Mouse (Mus musculus) layer of hippocampus, adult 9-11 months (tissue): ENCODE measurements around the gene Vmn2r62.
"Not testable (repeated sequence)": the region's sequence is repeated elsewhere in the genome, so short reads cannot be mapped to it uniquely, and the experiment has no call there.

Experiments
- DNase-seq: peaks from one replicate; pipeline ENCODE4 v3.0.0; 2022

The Vmn2r62 gene

DNA sequence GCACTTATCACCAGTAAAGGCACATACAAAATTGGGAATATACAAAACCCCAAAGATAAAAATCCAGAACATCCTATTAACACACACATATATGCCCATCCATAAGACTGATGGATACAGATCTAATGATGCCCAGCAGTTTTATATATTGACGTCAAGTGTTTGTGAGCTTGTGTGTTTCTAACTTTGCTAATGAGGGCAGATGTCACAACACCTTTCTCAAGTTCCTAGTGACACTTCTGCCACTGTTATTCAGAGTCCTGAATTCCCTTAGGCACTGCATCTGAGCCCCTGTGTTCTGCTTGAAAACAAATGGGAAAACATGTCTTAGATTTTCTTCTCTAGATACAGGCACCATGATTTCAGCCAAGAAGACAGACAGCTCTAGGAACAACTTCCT lies at the start of gene Vmn2r62:
TSS of gene Vmn2r62 (minus strand) at position 101 of the 400 bp plus-strand sequence.
- not testable (repeated sequence) for DNase-seq

DNA sequence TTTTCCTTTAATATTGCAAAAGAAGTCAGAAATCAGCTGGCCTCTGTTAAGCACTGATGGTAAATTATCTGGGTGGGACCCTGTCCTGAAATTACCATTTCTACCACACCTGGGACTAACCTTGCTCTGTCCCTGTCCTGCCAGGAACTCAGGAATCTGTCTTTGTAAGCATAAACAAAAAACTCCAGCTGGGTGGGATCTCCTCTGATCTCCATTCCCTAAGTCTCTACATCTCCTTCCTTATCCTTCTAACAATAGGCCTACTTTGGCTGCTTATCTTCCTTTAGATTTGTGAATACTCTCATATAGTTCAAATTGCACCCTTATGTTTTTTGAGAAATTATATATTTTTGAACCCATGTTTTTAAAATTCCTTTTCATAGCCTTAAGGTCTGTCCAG lies 45.0 kb upstream of the Vmn2r62 start:
- not testable (repeated sequence) for DNase-seq

DNA sequence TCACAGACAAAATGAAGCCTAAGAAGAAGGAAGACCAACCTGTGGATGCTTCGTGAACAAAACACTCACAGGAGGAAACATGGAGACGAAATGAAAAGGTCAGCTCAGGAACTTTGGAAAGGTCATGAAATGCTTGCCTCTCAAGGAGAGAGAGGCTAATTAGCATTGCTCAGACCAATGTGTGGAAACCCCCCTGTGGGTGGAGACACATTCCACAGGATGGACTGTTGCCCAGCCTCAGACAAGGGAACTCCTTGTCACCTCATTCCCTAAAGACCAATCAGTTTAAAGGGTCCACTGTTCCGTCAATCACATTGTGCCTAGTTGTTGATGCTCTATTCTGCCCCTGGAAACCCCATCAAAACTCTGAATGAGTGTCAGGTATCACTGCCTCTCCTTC lies 38.9 kb upstream of the Vmn2r62 start:
- DNase-seq, result no peak

DNA sequence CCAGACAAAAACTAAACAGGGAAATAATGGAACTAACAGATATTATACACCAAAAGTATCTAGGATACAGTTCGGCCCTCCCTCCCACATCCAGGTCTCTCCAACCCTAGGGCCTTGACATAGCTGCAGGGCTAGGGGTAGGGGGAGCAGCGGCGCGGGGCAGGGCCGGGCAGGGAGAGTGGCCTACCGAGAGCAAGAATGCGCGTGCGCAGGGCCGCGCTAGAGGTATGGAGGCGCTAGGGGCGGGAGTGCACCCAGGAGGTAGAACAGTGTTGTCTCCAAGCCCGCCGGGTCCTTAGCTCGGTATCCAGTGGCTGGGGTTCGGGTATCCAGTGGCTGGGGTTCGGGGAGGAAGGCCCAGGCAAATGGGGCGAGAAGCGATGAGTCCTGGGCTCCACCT lies 43.5 kb downstream of the Vmn2r62 start:
- DNase-seq, result no peak

DNA sequence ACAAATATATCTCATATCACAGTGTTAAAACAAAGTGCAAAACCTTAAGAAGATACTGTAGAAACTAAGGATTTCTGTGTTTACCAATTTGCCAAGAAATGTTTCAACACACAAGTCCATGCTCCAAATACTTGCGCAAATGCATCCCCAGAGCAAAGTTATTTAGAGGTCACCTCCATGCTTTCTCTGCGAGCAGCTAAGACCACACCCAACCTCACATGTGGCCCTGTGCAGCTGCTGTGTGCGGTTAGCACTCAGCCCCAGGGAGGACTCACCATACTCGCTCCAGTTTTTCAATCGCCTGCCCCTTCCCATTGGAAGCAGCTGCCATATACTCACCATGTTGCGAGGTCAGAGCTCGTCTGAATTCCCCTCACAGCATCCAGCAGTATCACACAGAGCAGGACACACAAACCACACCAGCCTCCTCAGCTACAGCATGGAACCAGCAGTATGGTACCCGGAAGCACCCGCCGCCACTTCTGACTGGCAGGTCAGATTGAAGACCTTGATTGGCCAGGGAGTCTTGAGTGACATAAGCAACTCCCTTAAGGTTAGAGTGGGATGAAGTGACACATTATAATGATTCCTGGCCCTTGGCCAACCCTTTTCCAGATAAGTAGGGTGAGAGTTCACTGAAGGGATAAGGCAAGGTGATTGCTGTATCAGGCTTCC lies 54.7 kb downstream of the Vmn2r62 start:
- no peak for DNase-seq

DNA sequence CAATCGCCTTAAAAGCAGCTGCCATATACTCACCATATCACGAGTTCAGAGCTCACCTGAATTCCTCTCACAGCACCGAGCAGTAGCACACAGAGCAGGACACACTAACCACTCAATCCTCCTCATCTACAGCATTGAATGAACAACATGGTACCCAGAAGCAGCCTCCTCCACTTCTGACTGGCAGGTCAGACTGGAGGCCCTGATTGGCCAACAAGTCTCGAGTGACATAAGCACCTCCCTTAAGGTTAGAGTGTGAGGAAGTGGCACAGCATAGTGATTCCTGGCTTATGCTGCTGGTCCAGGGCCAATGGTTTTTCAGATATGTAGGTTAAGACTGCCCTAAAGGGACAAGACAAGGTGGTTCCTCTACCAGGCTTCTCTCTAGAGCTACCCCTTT lies 66.4 kb downstream of the Vmn2r62 start, which contains the start of gene Gm17067:
TSS of gene Gm17067 (minus strand) at position 101 of the 400 bp plus-strand sequence.
- not testable (repeated sequence) for DNase-seq
